Mouse (Mus musculus) kidney, embryonic 14.5 days (tissue): ENCODE data around the gene Med17. TPM values are rescaled to one million over a fixed set of nuclear protein-coding genes. Genes with fewer than 3 reads are reported as not detected.

Source experiments
- ATAC-seq: fragments of 200-750 bp; cut with Nextera tagmentation; 2 replicates; pipeline ENCODE4 v1.8.0; 2017; ENCODE audit warnings: moderate number of reproducible peaks, mild to moderate bottlenecking, moderate TSS enrichment, moderate library complexity; ENCODE audit not compliant: low FRiP score, low TSS enrichment
- H3K27ac ChIP-seq: fragments of 300-500 bp; sonication (generic); 2 replicates; pipeline ENCODE4 v1.5.1; 2014; ENCODE audit warnings: low read depth, mild to moderate bottlenecking, low read length, moderate library complexity, mixed read lengths
- H3K27me3 ChIP-seq: fragments of 300-500 bp; sonication (generic); 2 replicates; pipeline ENCODE4 v1.6.1; 2014; ENCODE audit warnings: mild to moderate bottlenecking, low read length; ENCODE audit not compliant: control insufficient read depth, insufficient read depth
- H3K36me3 ChIP-seq: fragments of 300-500 bp; sonication (generic); 2 replicates; pipeline ENCODE4 v1.6.1; 2014; ENCODE audit warnings: low read length, mixed read lengths; ENCODE audit not compliant: control insufficient read depth, insufficient read depth
- H3K4me1 ChIP-seq: fragments of 300-500 bp; sonication (generic); 2 replicates; pipeline ENCODE4 v1.6.1; 2014; ENCODE audit warnings: low read length, mixed read lengths; ENCODE audit not compliant: control insufficient read depth, insufficient read depth
- H3K4me2 ChIP-seq: fragments of 300-500 bp; sonication (generic); replicated peaks from 2 replicates; pipeline ENCODE4 v1.6.1; 2014; ENCODE audit warnings: low read depth, mild to moderate bottlenecking, low read length
- H3K4me3 ChIP-seq: fragments of 300-500 bp; sonication (generic); 2 replicates; pipeline ENCODE4 v1.5.1; 2014; ENCODE audit warnings: mild to moderate bottlenecking, low read length
- H3K9ac ChIP-seq: fragments of 300-500 bp; sonication (generic); 2 replicates; pipeline ENCODE4 v1.6.1; 2014; ENCODE audit warnings: low read depth, mild to moderate bottlenecking, low read length, moderate library complexity
- H3K9me3 ChIP-seq: fragments of 300-500 bp; sonication (generic); 2 replicates; pipeline ENCODE4 v1.6.1; 2016; ENCODE audit warnings: low read length; ENCODE audit not compliant: control insufficient read depth
- WGBS: fragments of 180-500 bp; shearing (Covaris S2); extraction: QIAGEN DNeasy Blood & Tissue Kit; methylation state at CpG from one replicate; pipeline ENCODE4 v1.1.7; 2014; 5-methylcytosine and 5-hydroxymethylcytosine counted together
- polyA plus RNA-seq: library from polyadenylated mRNA; unstranded; fragments of >200 nt; fragmentation: Nextera tagmentation; extraction: Ambion mirVana; gene quantifications from 2 replicates; pipeline ENCODE4 v1.2.1, GENCODE M21; 2014

Med17 gene
- polyA plus RNA-seq, 1 experiment from 2014 or later, result 40.2 TPM

DNA sequence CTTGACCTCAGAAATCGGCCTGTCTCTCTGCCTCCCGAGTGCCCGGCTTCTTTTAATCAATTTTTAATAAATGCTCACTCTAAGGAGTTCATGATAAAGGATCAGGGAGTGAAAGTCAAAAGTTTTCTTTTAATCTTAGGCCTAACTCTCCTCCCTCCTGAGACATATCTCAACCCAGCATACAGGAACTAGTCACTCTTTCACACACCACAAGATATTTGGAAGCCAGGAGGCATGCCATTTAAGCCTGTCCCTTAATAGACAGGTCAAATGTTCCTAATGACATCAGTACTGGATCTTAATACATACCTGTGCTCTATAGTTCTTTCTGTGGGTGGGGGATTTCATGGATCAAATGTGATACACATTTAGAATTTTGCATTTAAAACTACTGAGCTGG is 1.4 kb downstream of the Med17 start:
- Histone ChIP-seq H3K4me1 (0 out of 2 replicates have a peak, but pooled peaks cover 10% of the 10 kb centered on the region), H3K4me3 (no peak overlapping the region), H3K27ac (no peak overlapping the region), H3K36me3 (peaks cover 30% of the 10 kb centered on the region), H3K9me3 (no peaks in the 10 kb centered on the region), H3K27me3 (no peaks in the 10 kb centered on the region), H3K9ac (no peak overlapping the region), H3K4me2 (no peak overlapping the region)
- ATAC-seq, result no peak
- WGBS, result 96% methylated on average over 3 of the region's 3 CpGs

DNA sequence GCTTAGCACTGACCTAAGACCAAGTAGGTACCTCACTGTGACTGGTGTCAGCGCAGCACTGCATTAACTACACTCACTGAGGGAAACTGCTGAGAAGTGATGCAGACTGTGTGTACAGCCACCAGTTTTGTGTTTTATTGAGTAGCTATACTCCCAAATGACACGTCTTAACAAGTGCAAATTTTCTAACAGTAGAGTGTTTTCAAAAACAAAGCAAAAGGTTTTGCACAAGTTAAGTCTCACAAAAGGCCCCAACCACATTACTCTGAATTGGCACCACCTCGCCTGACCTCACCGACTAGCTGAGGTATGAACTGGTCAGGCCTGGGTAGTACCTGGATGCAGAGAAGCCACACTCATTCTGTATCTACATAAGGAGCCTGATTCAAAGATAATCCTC is 2.9 kb downstream of the Med17 start:
- Histone ChIP-seq H3K9me3 (no peaks in the 10 kb centered on the region), H3K27ac (no peak overlapping the region), H3K36me3 (peaks cover 45% of the 10 kb centered on the region), H3K4me3 (no peak overlapping the region), H3K9ac (no peak overlapping the region), H3K4me2 (no peak overlapping the region), H3K27me3 (no peaks in the 10 kb centered on the region), H3K4me1 (0 out of 2 replicates have a peak, but pooled peaks cover 10% of the 10 kb centered on the region)
- no peak for ATAC-seq
- 94% methylated on average over 4 of the region's 4 CpGs for WGBS

DNA sequence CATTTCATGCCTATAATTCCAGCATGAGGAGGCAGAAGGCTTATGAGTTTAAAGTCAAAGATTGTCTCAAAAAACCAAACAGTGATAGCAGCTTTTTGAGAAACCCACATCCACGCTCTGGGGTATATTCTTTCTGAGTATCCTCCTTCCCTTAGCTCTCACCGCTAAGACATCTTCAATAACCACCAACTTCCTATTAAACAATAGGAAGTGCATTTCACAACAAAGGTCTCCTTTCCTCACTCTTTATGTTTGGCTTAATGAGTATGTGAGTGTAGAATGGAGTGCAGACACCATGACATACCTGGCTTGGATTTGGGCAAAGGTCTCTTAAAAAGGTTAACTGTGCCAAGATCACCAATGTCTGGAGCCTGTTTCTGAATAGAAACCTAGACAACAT is 5.8 kb downstream of the Med17 start:
- Histone ChIP-seq H3K4me3 (no peak overlapping the region), H3K9me3 (no peaks in the 10 kb centered on the region), H3K4me1 (0 out of 2 replicates have a peak, but pooled peaks cover 6% of the 10 kb centered on the region), H3K27ac (no peak overlapping the region), H3K27me3 (no peaks in the 10 kb centered on the region), H3K4me2 (no peak overlapping the region), H3K36me3 (peaks cover 72% of the 10 kb centered on the region), H3K9ac (no peak overlapping the region)
- 94% methylated on average over 2 of the region's 2 CpGs for WGBS
- no peak for ATAC-seq

GRCm38 (mm10) chr9:15263487-15263886 is 16.2 kb downstream of the Med17 start:
- no peaks in the 10 kb centered on the region for H3K27me3 ChIP-seq
- H3K4me2 ChIP-seq, result no peak overlapping the region
- no peaks in the 10 kb centered on the region for H3K9me3 ChIP-seq
- H3K27ac ChIP-seq, result no peak overlapping the region
- WGBS, result 97% methylated on average over 10 of the region's 10 CpGs
- peaks cover 75% of the 10 kb centered on the region for H3K36me3 ChIP-seq
- no peaks in the 10 kb centered on the region for H3K4me1 ChIP-seq
- no peak overlapping the region for H3K4me3 ChIP-seq
- ATAC-seq, result no peak
- no peak overlapping the region for H3K9ac ChIP-seq

- no peaks in the 10 kb centered on the region for H3K9me3 ChIP-seq
- no peak for ATAC-seq
- no peak overlapping the region for H3K4me2 ChIP-seq
- H3K4me3 ChIP-seq, result no peak overlapping the region
- no peak overlapping the region for H3K27ac ChIP-seq
- H3K27me3 ChIP-seq, result no peaks in the 10 kb centered on the region
- H3K36me3 ChIP-seq, result peaks cover 60% of the 10 kb centered on the region
- WGBS, result 93% methylated on average over 8 of the region's 8 CpGs
- no peaks in the 10 kb centered on the region for H3K4me1 ChIP-seq
- no peak overlapping the region for H3K9ac ChIP-seq
These were observed 17.8 kb downstream of the Med17 start for GRCm38 (mm10) chr9:15261980-15262379.

DNA sequence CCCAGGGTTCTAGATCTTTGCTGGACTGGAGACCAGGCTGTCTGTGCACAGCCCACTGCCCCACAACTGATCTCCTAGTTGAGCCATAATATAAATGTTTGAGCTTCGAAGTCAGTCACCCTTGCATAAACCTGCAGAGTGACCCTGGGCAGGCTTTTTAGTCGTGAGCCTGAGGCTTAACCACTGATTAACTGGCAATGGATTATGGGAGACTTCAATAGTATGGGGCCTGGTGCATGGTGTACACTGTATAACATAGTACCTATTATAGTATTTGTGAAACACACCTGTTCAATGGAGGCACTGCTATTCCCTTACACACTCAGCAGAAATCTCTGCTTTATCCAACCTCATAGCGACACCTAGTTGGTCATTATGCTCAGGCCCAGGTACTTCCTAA is 23.5 kb downstream of the Med17 start:
- 62% methylated on average over 3 of the region's 3 CpGs for WGBS
- Histone ChIP-seq H3K9ac (no peak overlapping the region), H3K4me1 (no peaks in the 10 kb centered on the region), H3K27ac (no peak overlapping the region), H3K4me3 (no peak overlapping the region), H3K9me3 (no peaks in the 10 kb centered on the region), H3K27me3 (no peaks in the 10 kb centered on the region), H3K4me2 (no peak overlapping the region), H3K36me3 (peaks cover 8% of the 10 kb centered on the region)
- ATAC-seq, result no peak

GRCm38 (mm10) chr9:15254501-15254900 is 25.2 kb downstream of the Med17 start:
- no peak overlapping the region for H3K4me3 ChIP-seq
- no peak for ATAC-seq
- no peak overlapping the region for H3K9ac ChIP-seq
- no peaks in the 10 kb centered on the region; the same call in 1 of the 2 replicates for H3K36me3 ChIP-seq
- no peak overlapping the region for H3K27ac ChIP-seq
- WGBS, result 85% methylated on average over 7 of the region's 7 CpGs
- no peak overlapping the region for H3K4me2 ChIP-seq
- no peaks in the 10 kb centered on the region for H3K9me3 ChIP-seq
- H3K27me3 ChIP-seq, result no peaks in the 10 kb centered on the region
- no peaks in the 10 kb centered on the region for H3K4me1 ChIP-seq

DNA sequence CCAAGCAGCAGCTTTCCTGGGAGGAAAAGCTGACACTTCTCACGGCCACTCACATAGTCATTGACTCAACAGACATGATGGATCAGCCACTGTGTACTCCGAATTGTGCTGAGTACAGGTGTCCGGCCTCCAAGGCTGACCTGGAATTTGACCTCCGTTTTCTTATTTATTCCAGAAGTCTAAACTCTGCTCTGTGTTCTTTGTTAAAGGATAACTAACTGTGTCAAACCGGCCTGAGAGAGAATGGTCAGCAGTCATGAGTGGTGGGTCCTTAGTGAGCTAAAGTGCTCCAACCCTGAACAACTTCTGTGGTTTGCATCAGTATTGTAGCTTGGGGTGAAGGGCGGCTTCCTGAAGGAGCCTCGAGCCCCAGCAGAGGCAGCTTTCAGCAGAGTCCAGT is 27.5 kb downstream of the Med17 start:
- Histone ChIP-seq H3K36me3 (no peaks in the 10 kb centered on the region), H3K4me3 (no peak overlapping the region), H3K4me2 (no peak overlapping the region), H3K9ac (no peak overlapping the region), H3K9me3 (no peaks in the 10 kb centered on the region), H3K4me1 (no peaks in the 10 kb centered on the region), H3K27ac (no peak overlapping the region), H3K27me3 (no peaks in the 10 kb centered on the region)
- WGBS, result 78% methylated on average over 7 of the region's 7 CpGs
- ATAC-seq, result no peak

GRCm38 (mm10) chr9:15250376-15250775 is 29.4 kb downstream of the Med17 start:
- 76% methylated on average over 7 of the region's 7 CpGs for WGBS
- no peak for ATAC-seq
- H3K36me3 ChIP-seq, result no peaks in the 10 kb centered on the region
- no peaks in the 10 kb centered on the region for H3K27me3 ChIP-seq
- H3K4me2 ChIP-seq, result no peak overlapping the region
- no peaks in the 10 kb centered on the region for H3K9me3 ChIP-seq
- H3K27ac ChIP-seq, result no peak overlapping the region
- no peak overlapping the region for H3K4me3 ChIP-seq
- H3K9ac ChIP-seq, result no peak overlapping the region
- H3K4me1 ChIP-seq, result no peaks in the 10 kb centered on the region
